Mouse (Mus musculus): Measurements from ENCODE around the gene Slit3.

Gene Slit3

DNA sequence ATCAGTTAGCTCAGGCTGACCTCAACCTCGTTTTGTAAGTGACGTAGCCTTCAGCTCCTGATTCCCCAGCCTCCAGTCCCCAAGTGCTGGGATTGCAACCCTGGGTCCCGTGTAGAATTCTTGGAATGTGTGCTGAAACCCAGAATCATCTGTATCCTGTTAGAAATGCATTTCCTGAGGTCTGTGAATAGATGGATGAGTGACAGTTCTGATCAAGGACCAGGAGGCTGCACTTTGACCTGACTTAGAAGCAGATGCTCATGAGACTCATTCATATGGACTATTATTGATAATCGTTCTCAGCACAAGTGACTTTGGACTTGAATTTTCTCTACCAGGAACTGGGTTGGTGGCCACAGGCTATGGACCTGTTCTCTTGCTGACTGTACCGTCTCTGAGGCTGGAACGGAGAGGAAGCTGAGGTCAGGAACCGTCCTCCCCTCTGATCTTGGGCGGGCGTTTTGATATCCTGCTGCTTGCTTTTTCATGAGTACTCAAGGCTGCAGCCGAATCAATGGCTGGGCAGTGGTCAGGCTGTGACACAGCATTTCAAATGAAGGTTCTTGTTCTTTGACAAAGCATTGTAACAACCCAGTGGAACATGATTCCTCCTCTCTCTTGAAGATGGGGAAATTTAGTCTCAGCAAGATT lies 401.9 kb downstream of the Slit3 start:
- ATAC-seq (ENCODE audit: low TSS enrichment): no peak

DNA sequence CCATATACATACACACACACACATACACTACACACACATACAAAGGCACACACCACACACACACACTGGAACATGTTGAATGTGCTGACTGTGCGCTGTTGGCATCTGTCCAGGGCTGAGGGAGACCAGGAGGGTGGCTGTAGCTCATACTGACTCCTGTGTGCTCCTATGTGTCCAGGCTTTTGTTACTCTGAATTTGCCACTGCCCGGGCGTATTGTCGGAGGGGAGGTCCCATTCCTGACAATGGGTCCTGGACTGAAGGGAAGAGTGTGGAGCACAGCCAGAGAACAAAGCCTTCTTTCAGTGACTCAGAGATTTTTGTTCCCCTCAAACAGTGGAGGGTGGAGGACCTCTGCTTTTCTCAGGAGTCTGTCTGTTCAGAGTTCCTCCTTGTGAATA lies 402.7 kb downstream of the Slit3 start:
- ATAC-seq (ENCODE audit: low TSS enrichment): no peak

GRCm38 (mm10) chr11:35526219-35526762 lies 405.3 kb downstream of the Slit3 start:
- no peak for ATAC-seq (ENCODE audit: low TSS enrichment)

DNA sequence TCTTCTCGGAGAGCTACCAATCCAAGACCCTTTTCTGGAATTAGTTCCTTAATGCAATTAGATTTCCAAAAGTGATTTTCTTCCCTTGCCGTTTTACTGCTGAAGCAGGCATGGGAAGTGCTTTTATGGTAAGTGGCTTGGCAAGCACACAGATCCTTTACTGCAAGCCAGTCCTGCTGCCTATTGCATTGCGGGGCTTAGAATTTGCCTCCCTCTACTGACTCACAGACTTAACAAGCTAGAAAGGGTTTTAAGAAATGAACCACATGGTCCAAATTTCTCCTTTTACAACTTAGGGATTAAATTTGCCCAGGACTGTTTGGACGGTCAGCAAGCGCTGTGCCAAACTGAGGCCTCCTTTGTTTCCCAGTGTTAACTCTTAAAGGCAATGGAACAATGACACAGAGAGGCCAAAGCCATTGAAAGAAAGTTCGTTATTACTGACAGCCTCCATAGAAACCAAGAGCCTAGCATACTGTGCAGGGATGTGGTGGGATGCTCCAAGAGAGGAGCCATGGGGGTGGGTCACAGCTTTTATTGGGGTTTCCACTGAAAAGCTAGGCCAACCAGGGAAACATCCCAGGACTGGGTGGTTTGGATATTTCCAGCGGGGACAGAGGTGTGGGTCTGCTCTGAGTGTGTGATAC lies 406.9 kb downstream of the Slit3 start:
- ATAC-seq (ENCODE audit: low TSS enrichment): peak; percentile 94

GRCm38 (mm10) chr11:35535027-35535426 lies 414.0 kb downstream of the Slit3 start:
- ATAC-seq (ENCODE audit: low TSS enrichment): no peak

DNA sequence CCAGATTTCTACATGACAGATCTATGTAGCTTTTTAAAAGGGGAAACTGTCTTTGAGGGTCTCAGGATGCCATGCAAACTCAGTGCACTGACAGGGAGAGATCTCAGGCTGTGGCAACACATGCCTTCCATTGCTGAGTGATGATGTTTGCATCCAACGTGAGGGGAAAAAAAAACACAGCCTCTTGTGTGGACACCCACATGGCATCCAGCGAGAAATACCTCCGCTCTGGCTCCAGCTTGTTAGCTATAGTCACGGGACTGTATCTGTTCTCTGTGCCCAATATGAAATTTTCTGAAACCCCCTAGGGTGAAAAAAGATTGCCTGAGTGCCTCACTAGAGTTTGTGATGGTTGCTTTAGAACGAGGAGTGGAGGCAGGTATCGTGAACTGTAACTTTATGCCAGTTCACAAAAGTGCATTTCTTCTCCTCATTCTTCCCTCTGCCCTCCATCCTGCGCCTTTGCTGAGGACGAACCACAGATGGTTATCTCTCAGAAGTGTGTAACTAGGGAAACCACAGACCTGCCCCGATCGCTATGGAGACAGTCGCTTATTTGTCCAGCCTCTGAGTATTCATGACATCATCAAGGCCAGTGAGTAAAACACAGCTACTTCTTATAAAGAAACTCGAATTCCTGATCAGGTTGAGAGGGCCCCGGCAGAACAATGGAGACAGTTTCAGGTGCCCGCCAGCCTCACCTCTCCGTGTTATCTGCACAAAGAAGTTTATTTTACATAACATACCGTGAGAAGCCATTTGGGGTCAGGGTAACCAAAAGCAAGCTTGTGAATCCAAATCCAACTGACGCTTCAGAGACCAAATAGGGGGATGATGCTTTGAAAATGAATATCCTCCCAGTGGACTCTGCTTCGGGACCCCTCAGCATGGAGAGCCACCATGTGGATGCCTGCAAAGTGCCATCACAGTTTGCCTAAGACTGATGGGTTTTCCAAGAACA lies 416.4 kb downstream of the Slit3 start:
- peak; percentile 86 for ATAC-seq (ENCODE audit: low TSS enrichment)

DNA sequence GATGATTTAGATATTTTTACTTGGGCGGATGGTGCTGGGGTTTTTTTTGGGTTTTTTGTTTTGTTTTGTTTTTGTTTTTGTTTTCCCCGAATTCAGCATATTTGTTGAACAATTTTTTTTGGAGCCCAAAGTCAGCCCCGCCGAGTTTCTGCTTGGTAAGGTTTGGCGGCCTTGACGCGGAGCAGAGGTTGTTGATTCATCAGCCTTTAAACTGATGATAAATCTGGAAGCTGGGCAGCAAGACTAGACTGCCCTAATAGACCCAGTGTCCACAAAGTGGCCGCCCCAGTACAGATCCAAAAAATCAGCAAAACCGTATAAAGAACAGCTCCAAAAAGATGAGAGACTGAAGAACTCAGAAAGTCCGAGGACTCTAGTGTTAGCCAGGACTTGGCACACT lies 421.7 kb downstream of the Slit3 start:
- no peak for ATAC-seq (ENCODE audit: low TSS enrichment)

DNA sequence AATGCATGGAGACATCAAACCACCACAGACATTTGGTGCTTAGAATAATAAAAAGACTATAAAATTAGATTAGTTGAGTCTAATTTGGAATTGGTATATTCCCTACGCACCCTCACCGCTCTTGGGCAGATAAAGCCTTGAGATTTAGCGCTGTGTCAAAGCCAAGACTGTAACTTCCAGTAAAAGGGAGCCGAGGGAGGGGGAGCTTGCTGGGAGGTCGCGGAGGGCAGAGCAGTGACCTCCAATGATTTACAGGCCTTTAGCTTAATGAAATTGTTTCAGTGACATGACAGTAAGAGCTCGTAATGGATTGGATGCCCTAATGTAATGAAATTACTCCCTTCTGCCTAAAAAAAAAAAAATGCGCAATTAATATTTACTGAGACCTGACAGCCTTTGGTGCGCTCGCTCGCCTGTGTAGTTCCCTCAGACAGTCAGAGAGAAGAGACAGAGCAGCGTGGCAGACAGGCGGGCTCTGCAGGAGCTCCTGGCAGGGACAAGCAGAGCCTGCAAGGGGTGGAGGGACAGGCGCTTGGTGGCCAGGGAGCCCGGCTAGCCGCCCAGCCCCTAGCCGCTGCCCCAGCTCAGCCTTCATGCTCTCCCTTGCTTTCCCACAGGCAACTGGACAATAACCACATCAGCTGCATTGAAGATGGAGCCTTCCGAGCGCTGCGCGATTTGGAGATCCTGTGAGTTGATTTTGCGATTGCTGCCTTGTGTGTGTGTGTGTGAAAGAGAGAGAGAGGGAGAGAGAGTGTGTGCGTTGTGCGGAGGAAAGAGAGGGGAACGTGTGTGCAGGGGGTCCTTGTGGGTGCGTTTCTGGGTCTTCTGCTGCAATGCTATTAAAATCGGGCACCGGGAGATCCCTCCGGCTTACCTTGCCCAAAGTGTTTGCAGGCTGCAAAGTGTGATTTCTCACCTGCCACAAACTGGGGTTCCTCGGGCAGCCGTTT lies 423.4 kb downstream of the Slit3 start:
- peak; percentile 85 for ATAC-seq (ENCODE audit: low TSS enrichment)

GRCm38 (mm10) chr11:35546081-35546822 lies 425.2 kb downstream of the Slit3 start:
- no peak for ATAC-seq (ENCODE audit: low TSS enrichment)

GRCm38 (mm10) chr11:35550036-35550435 lies 429.0 kb downstream of the Slit3 start:
- ATAC-seq (ENCODE audit: low TSS enrichment): no peak

DNA sequence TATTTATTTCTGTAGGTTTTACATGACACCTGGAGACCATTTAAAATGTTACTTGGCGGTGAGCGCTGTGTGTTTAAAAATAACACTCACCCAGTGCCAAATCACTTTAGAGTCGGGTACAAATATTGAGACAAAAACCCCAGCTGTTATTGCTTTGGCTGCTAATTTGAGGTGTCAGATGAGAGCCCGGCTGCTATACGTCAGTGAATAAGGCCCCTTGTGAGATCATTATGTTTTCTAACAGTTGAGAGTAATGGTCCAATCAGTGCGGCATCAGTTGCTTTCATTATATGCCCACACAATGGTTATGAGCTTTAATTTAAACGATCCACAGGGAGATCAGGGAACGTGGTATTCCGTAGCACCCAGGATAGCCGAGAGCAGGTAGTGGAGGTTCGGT lies 435.2 kb downstream of the Slit3 start:
- ATAC-seq (ENCODE audit: low TSS enrichment): no peak

DNA sequence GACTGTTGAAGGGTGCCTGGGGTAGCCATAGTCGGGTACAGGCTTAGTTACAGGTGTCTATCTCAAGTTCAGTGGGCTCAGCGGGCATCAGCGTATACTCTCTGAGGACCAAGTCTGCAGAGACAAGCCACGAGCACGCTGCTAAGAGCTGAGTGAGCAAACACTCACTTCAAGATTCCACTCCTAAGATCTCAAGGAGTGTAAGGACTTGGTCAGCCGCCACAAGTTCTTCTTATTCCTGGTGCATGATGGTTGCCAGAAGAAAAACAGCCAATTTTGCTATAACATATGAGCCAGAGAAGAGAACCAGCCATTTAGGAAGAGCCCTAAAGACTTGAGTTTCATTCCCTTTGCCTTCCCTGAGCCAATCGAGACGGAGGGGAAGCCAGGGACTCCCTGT lies 436.5 kb downstream of the Slit3 start:
- peak; percentile 50; the same call in 1 of the 2 replicates for ATAC-seq (ENCODE audit: low TSS enrichment)

- no peak for ATAC-seq (ENCODE audit: low TSS enrichment)
These were observed 437.3 kb downstream of the Slit3 start for GRCm38 (mm10) chr11:35558311-35558710.

GRCm38 (mm10) chr11:35559386-35559785 lies 438.4 kb downstream of the Slit3 start:
- ATAC-seq (ENCODE audit: low TSS enrichment): no peak

- ATAC-seq (ENCODE audit: low TSS enrichment): no peak
These were observed 440.7 kb downstream of the Slit3 start for GRCm38 (mm10) chr11:35561760-35562159.

DNA sequence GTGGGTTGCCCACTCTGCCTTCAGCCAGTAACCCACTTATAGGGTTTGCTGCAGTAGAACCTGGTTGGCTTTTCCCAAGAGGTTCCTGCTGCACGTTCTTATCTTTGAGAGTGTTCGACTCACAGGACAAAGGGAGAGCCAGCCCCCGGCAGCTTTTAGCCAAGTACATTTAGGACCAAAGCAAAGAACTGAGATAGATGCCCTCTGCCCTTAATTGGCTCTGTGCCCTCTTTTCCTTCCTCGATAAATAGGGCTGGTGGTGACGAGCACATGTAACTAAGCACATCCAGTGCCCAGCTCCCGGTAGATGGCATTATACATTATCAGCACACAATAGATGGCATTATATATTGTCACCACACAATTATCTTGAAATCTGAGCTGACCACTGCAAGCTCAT lies 444.3 kb downstream of the Slit3 start:
- ATAC-seq (ENCODE audit: low TSS enrichment): no peak

- ATAC-seq (ENCODE audit: low TSS enrichment): no peak
These were observed 445.7 kb downstream of the Slit3 start for GRCm38 (mm10) chr11:35566686-35567085.

DNA sequence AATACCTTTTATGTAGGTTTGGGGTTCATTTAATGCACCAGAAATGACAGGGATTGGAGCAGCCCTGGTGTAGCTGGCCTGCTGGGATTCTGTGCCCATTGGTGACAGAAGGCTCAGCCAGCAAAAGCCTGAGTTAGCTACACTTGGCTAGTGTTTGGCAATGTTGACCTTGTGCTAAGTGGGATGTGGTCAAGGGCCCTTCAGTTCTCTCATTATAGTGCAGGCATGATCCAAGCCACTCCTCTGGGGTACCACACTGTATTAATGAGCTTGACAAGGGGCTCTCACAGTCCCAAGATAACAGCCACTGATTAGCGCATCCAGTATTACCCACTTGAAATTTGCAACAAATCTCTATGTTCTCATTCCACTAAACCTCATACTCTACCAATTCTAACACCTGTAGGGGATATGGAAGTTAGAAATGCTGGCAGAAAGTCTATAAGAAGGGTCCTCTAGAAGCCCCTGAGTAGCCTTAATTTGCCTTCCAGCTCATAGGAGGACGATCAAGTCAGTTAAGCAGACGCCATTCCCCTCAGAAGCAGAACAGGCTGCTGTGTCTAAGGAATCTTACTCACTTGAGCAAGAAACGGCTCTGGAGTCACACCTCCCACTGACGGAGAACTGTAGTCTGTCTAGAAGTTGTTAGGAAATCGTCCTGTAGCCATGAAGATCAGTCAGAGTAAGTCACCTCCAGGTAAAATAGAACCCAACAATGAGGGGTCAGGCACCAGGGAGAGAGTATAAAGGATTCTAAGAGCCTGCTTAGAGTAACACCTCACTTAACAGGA lies 448.3 kb downstream of the Slit3 start:
- ATAC-seq (ENCODE audit: low TSS enrichment): peak; percentile 94

DNA sequence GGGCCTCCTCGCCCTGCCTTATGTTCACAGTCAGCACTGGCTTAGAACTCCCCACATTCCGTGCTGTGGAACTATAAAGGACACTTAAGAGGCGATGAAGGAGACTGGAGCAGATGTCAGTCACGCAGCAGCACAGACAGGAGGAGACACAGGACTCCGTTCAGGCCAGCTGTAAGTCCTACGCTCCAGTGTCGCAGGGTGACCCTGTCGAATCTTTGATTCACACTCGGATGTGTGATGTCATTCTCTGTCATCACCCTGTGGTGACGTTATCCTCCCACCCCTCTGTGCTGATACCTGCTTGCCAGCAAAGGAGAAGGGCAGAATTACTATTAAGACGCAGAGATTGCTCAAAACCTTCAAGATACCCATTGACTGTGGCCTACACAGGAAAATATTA lies 448.9 kb downstream of the Slit3 start:
- ATAC-seq (ENCODE audit: low TSS enrichment): peak; percentile 49

DNA sequence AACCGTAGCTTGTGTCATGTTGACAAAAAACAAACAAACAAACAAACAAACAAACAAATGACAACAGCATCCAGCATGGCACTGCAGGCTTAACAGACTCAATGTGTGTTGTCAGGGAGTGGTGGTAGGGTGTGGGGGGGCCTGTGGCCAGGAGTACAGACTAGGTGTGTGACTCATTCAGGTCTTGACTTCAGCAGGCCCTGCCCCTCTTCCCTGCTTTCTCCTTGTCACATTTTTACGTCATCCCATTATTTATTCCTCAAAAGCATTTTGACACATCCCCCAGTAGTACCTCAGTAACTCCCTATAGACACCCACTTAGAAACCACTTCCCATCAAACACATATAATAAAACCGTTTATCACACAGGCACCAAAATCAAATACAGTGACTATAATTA lies 450.9 kb downstream of the Slit3 start:
- no peak for ATAC-seq (ENCODE audit: low TSS enrichment)

Data from frontal cortex, adult (tissue).